Mouse (Mus musculus): ENCODE results near the gene Pan2.
"Not testable (repeated sequence)": the region's sequence is repeated elsewhere in the genome, so short reads cannot be mapped to it uniquely, and the experiment has no call there.

The Pan2 gene

DNA sequence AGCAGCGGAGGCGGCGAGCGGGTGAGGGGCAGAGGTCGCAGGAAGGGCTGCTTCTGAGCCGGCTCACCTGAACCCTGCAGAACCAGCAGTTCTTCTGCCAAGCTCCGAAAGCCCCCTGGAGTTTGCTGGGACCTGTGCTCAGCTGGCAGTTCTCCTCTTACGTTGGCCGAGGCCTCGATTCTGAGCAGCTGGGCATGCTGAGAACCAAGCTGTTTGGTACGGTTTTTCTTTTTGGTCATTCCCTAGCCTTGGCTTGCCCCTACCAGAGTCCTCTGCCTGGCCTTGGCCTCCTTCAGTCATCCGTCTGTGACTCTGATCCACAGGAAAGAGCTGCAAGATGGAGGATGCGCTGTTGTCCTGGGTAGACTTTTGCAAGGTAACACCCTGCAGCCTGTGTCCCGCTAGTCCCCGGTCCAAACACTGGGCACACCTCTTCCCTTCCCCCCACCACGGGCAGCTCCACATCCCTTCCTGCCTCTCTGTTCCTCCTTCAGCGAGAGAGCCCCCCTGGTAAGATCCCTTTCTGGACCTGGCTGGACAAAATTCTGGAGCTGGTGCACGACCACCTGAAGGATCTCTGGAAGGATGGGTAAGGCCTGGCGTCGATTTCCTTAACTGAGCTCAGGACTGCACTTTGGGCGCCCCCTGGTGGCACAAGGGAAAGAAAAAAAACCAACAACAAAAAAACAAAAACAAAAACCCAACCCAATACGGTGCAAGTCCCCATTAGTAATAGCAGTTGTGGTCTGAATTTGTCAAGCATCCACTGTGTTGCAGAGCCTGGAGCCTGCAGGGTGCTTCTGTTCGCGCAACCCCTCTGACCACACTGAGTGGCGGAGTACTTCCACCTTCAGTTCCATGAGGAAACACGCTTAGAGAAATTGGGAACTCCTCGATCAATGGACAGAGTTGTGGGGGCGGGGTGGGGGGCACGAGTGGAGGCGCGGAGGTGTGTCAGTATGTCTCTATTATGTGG is 19.2 kb upstream of the Pan2 start:
- DNase-seq (ENCODE audit: low read depth, low spot score), result peak; percentile 69

DNA sequence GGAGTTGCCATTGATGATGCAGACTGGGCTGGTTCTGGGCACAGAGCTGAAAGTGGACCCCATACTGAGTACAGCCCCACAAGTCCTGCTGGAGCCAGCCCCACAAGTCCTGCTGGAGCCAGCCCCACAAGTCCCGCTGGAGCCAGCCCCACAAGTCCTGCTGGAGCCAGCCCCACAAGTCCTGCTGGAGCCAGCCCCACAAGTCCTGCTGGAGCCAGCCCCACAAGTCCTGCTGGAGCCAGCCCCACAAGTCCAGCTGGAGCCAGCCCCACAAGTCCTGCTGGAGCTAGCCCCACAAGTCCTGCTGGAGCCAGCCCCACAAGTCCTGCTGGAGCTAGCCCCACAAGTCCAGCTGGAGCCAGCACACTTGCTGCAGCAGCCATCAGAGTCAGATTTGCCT is 12.5 kb upstream of the Pan2 start:
- not testable (repeated sequence) for DNase-seq (ENCODE audit: low read depth, low spot score)

DNA sequence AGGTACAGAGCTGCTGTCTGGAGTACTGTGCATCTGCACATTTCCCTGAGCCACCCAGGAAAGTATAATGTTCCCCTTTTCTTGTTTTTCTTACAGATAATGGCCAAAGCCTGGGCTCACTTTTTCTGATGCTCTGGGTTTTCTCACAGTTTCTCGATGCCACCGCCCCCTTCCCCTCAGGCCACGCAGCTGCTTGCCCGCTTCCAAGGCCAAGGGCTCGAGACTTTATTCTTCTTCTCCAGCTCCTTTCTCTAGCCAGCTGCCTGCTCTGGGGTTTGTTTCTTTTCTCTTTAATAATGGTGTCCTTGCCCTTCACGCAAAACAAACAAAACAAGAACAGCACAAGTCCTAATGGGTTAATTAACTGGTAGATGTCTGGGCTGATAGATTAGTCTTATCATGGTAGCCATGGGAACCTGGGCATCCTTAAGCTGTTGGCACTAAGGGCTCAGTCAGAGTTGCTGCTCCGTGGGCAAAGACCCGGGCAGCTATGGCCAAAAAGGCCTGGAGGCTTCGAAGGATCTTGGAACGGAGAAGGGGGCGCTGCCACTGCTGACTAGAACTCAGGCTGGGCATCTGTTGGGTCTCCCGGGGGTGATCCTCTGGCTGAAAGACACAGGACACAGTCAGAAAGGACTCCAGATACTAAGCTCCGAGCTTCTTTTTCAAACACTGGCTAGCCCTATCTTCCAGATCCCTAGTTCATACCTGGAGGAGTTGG is 6.6 kb upstream of the Pan2 start:
- no peak for DNase-seq (ENCODE audit: low read depth, low spot score)

DNA sequence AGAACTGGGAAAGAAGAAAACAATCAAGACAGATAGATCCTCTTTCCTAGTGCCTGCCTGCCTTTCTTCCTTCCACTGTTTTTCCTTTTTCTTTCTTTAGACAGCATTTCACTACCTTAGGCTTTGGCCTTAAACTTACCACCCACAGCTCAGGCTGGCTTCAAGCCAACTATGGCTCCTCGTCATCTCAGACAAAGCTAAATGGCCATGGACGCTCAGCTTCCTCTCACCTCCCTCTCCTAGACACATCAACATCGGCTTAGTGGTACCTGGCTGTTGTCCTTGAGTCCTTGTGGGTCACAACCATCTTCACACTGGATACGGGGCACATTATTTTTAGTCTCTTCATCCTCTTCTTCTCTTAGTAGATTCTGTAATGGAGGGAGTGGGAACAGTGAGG is 5.9 kb upstream of the Pan2 start:
- DNase-seq (ENCODE audit: low read depth, low spot score), result no peak

DNA sequence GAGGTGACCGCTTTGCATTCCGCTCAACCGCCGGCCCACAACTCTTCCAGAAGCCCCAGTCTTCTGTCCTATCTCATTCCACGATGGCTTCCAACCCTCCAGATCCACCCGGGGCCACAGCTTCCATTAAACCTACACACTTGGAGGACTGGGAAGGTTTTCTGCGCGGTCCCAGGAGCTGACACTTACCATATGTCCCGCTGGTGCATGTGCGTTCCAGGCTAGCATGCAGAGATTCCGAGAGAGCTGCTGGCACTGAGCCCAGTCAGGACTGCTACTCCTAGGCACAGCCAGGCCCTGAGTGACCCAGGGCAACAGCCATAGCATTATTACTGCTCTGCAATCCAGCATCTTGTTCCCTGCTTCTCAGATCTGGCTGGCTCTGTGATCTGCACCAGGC is 5.5 kb upstream of the Pan2 start:
- DNase-seq (ENCODE audit: low read depth, low spot score), result no peak

DNA sequence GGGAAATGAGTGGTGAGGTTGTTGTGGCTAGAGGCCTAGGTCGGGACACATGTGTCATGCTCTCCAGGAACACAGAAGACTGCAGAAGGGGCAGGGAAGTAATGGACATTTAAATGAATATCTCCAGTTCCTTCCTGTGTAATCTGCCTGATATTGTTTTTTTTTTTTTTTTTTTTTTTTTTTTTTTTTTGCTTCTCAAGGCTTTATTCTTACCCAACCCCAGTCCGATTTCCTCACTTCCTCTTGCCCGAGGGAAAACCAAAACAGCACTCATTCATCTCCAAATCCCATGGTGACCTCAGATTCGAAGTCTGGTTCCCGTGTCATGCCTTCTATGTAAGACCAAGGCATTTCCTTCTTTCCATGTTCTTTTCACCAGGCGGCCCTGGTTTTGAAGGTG is 4.9 kb upstream of the Pan2 start:
- no peak for DNase-seq (ENCODE audit: low read depth, low spot score)

DNA sequence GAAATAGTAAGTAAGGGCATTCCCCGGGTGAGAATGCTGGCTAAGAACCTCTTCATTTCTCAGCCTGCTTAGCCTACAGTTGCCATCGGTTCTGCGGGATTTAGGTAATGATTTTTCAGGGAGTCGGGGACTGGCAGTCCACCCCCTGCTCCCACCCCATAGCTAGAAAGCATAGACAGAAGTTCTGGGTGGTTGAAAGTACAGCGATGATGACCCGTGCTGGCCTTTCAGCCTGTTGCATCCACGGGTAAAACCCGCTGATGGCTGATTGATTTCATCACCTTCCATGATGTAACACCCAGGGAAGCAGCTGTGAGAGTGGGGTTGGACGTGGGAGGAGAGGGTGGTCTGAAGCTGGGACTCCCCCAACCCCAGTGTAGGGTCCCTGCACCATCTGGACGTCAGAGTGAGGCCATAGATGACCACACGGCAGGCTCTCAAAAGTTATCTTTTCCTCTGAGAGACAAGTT is 4.4 kb upstream of the Pan2 start, which contains the start of gene Il23a:
TSS of gene Il23a (minus strand) at position 51 of the 470 bp plus-strand sequence.
- no peak for DNase-seq (ENCODE audit: low read depth, low spot score)

DNA sequence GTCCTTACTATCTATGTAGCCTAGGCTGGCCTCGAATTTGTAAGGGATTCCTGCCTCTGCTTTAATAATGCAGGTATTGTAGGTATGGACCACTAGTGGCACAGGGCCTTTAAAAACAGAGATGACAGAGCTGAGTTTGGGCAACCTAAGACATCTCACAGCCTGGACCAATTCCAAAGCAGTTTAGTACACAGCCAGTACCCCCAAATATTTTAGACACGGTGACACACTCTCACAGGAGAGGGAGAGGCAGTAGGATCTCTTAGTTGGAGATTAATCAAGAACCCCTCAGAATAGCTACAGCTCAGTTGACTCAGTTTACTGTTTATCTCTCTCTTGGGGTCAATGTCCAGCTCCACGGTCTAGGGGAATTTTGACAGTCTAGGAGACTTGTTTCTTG is 778 bp upstream of the Pan2 start:
- DNase-seq (ENCODE audit: low read depth, low spot score), result no peak

DNA sequence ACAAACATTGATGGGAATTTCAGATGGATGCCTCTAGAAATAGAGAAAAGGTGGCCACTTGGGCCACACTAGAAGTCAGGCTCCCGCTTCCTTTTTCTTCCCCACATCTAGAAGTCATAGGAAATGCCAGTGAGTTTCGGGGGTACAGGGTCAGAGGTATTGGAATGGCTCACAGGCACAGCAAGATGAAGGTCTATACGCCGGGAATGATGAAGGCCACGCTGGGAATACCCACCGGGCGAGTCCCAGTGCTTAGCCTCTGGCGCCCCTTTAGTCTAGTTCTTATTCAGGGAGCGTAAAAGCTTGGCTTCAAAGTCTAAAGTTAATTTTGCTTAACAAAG is 380 bp upstream of the Pan2 start:
- DNase-seq (ENCODE audit: low read depth, low spot score), result peak; percentile 25

DNA sequence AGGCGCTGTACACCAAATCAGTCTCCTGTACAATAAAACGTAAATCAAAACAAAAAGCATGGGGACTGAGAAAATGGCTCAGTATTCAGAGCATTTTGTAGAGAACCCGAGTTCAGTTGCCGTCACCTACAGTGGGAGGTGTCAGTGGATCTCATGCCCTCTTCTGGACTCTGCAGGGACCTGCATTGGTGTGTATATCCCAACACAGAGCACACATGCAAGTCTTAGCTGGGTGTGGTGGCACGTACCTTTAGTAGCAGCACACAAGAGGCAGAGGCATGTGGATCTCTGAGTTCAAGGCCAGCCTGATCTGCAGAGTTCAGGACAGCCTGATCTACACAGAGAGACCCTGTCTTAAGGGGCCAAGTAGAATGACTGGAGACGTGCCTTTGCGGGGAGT is 6.5 kb downstream of the Pan2 start:
- no peak for DNase-seq (ENCODE audit: low read depth, low spot score)

DNA sequence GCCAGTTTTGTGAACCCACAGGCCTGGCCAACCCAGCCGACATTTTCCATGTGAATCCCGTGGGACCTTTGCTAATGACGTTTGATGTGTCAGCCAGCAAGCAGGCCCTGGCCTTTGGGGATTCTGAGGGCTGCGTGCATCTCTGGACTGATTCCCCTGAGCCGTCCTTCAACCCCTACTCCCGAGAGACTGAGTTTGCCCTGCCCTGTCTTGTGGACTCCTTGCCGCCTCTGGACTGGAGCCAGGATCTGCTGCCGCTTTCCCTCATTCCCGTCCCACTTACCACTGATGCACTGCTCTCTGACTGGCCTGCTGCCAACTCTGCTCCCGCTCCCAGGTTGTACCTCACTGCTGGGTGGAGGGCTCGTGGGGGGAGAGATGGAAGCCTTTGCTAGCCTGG is 7.0 kb downstream of the Pan2 start:
- no peak for DNase-seq (ENCODE audit: low read depth, low spot score)

DNA sequence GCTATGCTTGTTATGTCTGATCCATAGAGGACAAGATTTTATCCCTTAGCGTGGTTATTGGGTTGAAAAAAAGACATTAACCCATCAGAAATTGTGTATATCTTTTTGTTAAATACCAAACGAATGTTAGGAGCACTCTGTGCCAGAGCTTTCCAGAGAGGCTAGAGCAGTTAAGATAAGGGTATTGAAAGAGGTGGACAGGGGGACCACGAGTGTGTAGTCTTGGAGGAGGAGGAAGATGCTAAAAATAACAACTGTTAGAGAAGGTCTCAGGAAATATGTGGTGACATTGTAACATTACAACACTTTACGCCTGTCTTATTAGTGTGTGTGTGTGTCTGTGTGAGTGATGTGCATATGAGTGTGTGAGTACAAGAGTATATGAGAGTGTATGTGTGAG is 7.8 kb downstream of the Pan2 start:
- no peak for DNase-seq (ENCODE audit: low read depth, low spot score)

DNA sequence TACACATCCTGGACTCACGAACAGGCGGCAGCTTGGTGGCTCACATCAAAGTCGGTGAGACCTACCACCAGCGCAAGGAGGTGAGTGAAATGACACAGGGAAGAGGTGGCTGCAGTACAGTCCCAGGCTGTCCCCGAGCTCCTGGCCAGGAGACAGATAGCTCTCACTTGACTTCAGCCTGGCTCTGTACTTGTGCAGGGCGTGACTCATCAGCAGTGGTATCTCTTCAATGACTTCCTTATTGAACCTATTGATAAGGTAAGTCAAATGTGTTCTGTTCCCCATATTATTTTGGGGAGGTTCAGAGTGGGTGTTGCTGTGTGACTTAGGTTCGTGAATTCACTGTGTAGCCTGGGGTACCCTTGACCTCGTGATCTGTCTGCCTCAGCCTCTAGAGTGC is 12.4 kb downstream of the Pan2 start:
- DNase-seq (ENCODE audit: low read depth, low spot score), result no peak

DNA sequence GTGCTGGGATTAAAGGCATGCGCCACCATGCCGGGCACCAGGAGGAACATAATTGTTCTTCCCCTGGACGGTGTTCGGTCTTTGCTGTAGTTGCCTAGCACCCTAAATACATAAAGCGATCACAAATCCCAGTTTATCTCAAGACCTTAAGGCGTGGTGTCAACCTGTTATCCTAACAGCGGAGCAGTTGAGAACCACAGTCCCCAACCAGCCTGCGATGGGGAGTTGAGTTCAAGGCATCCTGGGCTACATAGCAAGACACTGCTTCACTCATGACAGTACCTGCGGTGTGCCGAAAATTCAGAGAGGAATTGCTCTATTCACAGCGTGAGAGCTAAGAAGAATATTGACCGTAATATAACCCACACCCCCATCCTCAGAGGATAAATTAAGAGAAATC is 18.5 kb downstream of the Pan2 start:
- DNase-seq (ENCODE audit: low read depth, low spot score), result no peak

DNA sequence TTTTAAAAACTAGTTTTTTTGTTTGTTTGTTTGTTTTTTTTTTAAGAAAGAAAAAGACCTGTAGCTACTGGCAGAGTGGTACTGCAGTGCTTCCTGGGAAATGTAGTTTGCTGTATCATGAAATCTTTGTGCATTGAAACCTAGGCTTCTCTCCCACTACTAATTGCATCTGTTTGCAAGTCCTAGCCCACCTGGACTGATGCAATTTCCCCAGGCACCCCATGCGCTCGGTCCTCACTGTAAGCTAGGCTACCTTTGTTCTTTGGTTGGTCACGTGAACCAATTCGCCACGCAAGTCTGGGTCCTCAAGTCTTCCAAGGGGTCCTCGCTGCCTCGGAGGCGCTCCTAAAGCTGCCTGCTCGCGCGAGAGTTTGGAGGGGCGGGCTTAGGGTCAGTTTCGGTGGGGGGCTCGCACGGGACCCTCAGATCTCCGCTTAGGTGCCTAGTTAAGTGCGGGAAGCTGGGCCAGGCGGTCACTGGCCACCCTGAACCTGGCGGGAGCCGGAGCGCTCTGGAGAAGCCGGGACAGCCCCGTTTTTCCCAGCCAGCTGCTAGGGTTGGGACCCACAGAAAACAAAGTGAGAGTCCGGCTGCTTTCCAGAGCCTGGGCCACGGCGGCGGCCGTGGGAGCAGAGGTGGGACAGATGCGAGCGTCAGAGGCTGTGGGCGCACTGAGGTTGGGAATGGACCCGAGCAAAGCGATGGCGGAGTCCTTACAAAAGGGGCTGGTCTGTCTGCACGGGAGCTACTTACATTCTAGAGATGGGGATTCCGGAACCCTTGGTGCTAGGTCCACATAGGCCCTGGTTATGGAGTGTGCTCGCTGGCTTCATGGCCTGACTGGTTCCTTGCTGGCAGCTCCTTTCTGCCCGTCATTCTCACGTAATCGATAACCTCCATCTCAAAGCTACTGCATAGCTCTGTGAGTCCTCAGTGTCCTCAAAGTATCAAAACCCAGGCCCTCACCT is 19.3 kb downstream of the Pan2 start, which contains the start of gene Cnpy2:
TSS of gene Cnpy2 (plus strand) at position 319 of the 968 bp plus-strand sequence.
- DNase-seq (ENCODE audit: low read depth, low spot score), result peak; percentile 96

DNA sequence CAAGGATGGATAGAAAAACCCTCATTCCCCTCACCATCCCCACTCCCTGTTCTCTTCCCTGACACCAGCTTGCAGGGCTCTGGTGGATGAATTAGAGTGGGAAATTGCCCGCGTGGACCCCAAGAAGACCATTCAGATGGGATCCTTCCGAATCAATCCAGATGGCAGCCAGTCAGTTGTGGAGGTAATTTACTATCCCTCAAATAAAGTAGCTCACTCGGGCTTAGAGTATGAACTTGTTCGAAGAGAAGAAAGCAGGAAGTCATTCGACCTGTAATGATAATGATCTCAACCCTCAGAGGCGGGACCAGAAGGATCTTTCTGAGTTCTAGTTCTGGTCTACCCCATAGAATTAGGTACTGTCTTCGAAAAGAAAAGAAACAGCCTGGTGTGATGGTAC is 20.4 kb downstream of the Pan2 start:
- no peak for DNase-seq (ENCODE audit: low read depth, low spot score)

DNA sequence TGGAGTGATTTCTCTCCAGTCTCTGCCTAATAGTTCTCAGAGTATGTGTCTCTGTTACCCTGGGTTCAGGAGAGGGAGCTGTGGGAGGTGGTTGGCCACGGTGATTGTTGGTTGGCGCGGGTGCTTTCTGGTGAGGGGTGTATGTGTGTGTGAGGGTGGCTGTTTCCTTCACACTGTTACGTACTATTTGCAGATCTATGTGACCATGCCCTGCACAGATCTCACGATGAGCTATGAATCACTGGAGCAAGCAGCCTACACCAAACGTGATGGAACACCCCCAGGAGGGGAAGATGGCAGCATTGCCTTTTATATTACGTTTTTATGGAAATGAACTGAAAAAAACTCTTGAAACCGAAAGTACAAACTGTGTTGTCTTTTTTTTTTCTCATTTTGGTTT is 23.7 kb downstream of the Pan2 start:
- DNase-seq (ENCODE audit: low read depth, low spot score), result no peak

DNA sequence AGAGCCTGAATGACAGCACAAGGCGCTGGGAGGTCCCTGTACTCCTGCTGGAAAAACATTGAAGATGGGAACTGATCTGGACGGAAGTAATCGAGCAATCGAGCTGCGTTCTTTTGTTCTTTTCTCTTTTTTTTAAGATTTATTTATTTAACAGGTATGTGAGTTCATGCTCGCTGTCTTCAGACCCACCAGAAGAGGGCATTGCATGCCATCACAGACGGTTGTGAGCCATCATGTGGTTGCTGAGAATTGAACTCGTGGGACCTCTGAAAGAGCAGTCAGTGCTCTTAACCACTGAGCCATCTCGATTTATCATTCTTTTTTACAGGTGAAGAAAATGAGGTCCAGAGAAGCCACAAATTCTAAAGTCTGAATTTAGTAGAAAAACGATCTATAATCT is 24.5 kb downstream of the Pan2 start:
- DNase-seq (ENCODE audit: low read depth, low spot score), result no peak

DNA sequence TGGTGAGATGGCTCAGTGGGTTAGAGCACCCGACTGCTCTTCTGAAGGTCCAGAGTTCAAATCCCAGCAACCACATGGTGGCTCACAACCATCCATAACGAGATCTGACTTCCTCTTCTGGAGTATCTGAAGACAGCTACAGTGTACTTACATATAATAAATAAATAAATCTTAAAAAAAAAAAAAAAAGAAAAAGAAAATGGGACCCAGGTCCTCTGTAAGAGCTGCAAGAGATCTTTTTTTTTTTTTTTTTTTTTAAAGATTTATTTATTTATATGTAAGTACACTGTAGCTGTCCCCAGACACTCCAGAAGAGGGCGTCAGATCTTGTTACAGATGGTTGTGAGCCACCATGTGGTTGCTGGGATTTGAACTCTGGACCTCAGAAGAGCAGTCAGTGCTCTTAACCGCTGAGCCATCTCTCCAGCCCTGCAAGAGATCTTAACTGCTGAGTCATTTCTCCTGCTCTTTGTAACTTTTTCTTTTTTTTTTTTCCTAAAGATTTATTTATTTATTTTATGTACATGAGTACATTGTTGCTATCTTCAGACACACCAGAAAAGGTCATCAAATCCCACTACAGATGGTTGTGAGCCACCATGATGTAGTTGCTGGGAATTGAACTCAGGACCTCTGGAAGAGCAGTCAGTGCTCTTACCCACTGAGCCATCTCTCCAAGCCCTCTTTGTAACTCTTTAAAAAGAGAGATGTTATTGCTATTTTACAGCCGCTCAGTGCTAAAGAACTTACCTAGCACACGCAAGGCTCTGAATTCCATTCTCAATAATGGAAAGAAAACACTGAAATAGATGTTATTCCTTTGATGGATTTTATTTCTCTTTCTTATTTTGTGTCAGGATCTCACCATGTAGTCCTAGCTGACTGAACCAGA is 29.5 kb downstream of the Pan2 start:
- not testable (repeated sequence) for DNase-seq (ENCODE audit: low read depth, low spot score)

DNA sequence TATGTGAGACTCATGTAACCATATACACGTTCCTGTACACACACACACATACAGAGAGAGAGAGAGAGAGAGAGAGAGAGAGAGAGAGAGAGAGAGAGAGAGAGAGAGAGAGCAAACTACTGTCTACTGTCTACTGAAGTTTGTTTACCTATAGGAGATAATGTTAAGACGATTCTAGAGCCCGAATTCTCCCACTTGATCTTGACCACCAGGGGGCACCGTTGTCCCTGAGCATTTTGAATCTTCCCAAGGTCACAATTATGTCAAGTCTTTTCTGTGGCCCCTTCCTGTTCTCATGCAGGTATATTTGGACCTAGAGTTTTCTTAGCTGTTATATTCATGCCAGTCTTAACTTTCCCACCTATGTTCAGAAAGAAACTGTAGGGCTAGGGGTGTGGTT is 32.4 kb downstream of the Pan2 start:
- DNase-seq (ENCODE audit: low read depth, low spot score), result peak; percentile 83

DNA sequence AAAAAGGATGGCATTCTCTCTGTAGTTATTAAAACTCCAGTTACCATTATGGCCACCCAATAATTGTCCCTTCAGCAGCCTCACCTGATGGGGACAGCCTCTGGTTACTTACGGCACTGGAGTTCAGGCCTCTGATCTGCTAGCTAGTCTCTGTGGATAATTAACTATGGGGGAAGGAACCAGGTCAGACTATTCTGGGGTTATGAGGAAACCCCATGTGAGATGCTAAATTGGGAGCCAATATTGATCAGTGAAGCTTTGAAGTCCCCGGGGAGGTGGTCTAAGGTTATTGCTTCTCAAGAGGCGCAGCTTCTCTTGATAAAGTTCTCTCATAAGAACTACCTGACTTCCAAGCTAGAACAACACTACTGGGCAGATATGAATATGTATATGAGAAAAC is 33.1 kb downstream of the Pan2 start:
- no peak for DNase-seq (ENCODE audit: low read depth, low spot score)
